Mouse (Mus musculus): ENCODE measurements around the gene Cnr2.

DNA sequence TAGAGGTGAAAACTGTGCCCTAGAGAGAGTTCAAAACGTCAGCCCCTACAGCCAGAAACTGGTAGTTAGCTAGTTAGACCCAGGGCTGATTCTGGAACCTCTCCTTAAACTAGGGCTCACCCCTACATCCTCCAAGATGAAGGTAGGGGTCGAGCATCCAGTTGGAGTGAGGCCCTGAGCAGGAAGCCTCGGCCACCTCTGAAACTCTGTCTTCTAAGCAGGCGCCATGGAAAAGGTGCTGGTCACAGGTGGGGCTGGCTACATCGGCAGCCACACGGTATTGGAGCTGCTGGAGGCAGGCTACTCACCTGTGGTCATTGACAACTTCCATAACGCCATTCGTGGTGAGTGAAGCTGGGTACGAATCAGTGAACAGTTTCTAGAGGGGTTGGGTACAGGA is 69.9 kb downstream of the Cnr2 start:
- TF ChIP-seq CTCF (IDR thresholded peaks at IDR 0.05) (no peak), EP300 (IDR thresholded peaks at IDR 0.05; ENCODE audit: insufficient read depth, low read depth, low read length) (no peak)
